Mouse (Mus musculus) brain, embryonic 18.5 days (tissue): ENCODE data around the gene Btbd6.
A peak's percentile ranks its signal among the peaks of the same experiment; 100 is the strongest.

Experiments
- DNase-seq: peaks from one replicate; pipeline ENCODE4 v3.0.0-alpha.2; 2012; ENCODE audit warnings: low read depth, low spot score

Gene Btbd6

GRCm38 (mm10) chr12:112976371-112977073, at the start of gene Btbd6:
Gene Btbd6 (plus strand): TSS chr12:112976482.
- peak; percentile 72 for DNase-seq

- no peak for DNase-seq
Measured at GRCm38 (mm10) chr12:112927265-112927664, 49.0 kb upstream of the Btbd6 start.

GRCm38 (mm10) chr12:112928401-112929241, 47.7 kb upstream of the Btbd6 start:
- DNase-seq: no peak

- no peak for DNase-seq
Measured at GRCm38 (mm10) chr12:112929562-112930352, 46.5 kb upstream of the Btbd6 start, which contains the start of gene Jag2. Gene Jag2 (minus strand): TSS chr12:112929776.

- DNase-seq: no peak
Measured at GRCm38 (mm10) chr12:112932647-112933046, 43.6 kb upstream of the Btbd6 start.

- DNase-seq: no peak
Measured at GRCm38 (mm10) chr12:112937906-112938305, 38.4 kb upstream of the Btbd6 start.

GRCm38 (mm10) chr12:112938366-112938765, 37.9 kb upstream of the Btbd6 start:
- DNase-seq: no peak

GRCm38 (mm10) chr12:112938873-112939565, 37.3 kb upstream of the Btbd6 start:
- no peak for DNase-seq

GRCm38 (mm10) chr12:112940238-112940637, 36.0 kb upstream of the Btbd6 start:
- DNase-seq: no peak

- DNase-seq: no peak
Measured at GRCm38 (mm10) chr12:112940710-112941109, 35.6 kb upstream of the Btbd6 start.

- DNase-seq: no peak
Measured at GRCm38 (mm10) chr12:112941156-112941775, 35.0 kb upstream of the Btbd6 start.

GRCm38 (mm10) chr12:112941776-112942713, 34.2 kb upstream of the Btbd6 start, which contains the start of gene Nudt14:
Gene Nudt14 (minus strand): TSS chr12:112942124.
- no peak for DNase-seq

- DNase-seq: no peak
Measured at GRCm38 (mm10) chr12:112943669-112944068, 32.6 kb upstream of the Btbd6 start.

- DNase-seq: no peak
Measured at GRCm38 (mm10) chr12:112947307-112947706, 29.0 kb upstream of the Btbd6 start.

- DNase-seq: peak; percentile 88
Measured at GRCm38 (mm10) chr12:112950040-112950760, 26.1 kb upstream of the Btbd6 start.

- DNase-seq: no peak
Measured at GRCm38 (mm10) chr12:112950761-112951129, 25.5 kb upstream of the Btbd6 start.

- DNase-seq: no peak
Measured at GRCm38 (mm10) chr12:112951150-112951842, 25.0 kb upstream of the Btbd6 start.

- DNase-seq: no peak
Measured at GRCm38 (mm10) chr12:112952433-112952832, 23.8 kb upstream of the Btbd6 start.
